Mouse (Mus musculus): ENCODE data around the gene Pde6h. TPM values are rescaled to one million over a fixed set of nuclear protein-coding genes. Genes with fewer than 3 reads are reported as not detected.

Gene Pde6h
- polyA plus RNA-seq, 1 experiment from 2014 or later: not detected

DNA sequence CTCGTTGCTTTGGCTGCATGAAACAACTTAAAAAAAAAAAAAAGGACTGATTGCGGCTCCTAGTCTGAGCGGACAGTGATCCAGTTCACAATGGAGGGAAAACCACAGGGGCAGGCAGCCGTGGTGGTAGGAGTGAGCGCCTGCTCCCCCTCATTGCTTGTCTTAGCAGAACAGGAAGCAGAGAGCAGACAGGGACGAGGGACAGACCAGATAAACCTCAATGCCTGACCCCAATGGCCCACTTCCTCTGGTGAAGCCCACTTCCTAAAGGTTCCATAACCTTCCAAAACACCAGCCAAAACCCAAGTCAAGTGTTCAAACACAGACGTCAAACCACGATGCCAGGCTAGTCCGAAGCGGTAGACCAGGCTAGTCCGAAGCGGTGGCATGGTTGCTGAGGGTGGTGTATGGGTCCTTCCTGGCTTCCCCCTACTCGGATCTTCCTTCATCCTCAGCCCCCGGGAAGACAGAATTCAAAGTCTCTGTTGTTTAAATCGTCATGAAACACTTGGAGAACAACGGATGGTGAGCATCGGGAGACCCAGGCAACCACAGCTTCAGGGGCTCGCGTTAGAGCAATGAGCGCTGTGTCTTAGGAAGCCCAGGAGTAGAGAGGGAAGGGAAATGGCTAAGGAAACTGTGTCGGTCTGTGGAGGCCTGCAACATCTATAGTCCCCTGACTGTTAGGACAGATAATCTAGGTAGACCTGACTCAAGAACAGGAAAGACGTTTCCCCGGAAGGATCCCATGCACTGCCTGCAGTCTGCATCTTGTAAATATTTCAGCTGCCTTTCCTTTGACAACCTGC, 55.8 kb downstream of the Pde6h start:
- Histone ChIP-seq H3K4me3 (replicated peaks) (no peak overlapping the region), H3K9ac (no peak overlapping the region), H3K9me3 (no peaks in the 10 kb centered on the region), H3K36me3 (replicated peaks) (no peaks in the 10 kb centered on the region), H3K4me1 (peaks cover 4% of the 10 kb centered on the region), H3K27ac (no peak overlapping the region), H3K4me2 (no peak overlapping the region), H3K27me3 (no peaks in the 10 kb centered on the region)
- 85% methylated on average over 23 of the region's 23 CpGs for WGBS
- ATAC-seq (ENCODE audit: low FRiP score): no peak

DNA sequence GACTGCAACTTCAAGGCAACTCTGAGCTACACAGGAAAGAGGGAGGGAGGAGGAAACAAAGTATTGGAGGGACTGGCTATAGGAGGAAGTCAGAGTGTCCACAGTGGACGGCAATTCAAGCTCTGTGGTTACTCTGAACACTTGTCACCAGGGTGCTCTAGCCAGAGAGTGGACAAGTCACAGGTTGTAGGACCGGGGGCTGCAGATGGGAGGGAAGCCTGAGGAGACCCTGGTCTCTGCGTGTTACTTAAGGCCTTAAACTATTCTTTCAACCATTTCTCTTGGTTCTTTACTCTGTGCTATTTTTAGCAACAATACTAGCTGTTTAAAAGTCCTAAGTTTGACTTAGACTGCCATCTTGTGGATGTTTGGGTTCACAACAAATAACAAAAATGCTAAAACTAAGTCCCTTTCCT, 56.7 kb downstream of the Pde6h start:
- 36% methylated on average over 3 of the region's 3 CpGs for WGBS
- no peaks in the 10 kb centered on the region for H3K27me3 ChIP-seq
- no peak overlapping the region for H3K27ac ChIP-seq
- ATAC-seq (ENCODE audit: low FRiP score): peak; percentile 30; the same call in 1 of the 2 replicates
- H3K4me2 ChIP-seq: no peak overlapping the region
- no peaks in the 10 kb centered on the region for H3K36me3 ChIP-seq (replicated peaks)
- peaks cover 4% of the 10 kb centered on the region for H3K4me1 ChIP-seq
- no peaks in the 10 kb centered on the region for H3K9me3 ChIP-seq
- H3K9ac ChIP-seq: no peak overlapping the region; the same call in 1 of the 2 replicates
- no peak overlapping the region for H3K4me3 ChIP-seq (replicated peaks)

DNA sequence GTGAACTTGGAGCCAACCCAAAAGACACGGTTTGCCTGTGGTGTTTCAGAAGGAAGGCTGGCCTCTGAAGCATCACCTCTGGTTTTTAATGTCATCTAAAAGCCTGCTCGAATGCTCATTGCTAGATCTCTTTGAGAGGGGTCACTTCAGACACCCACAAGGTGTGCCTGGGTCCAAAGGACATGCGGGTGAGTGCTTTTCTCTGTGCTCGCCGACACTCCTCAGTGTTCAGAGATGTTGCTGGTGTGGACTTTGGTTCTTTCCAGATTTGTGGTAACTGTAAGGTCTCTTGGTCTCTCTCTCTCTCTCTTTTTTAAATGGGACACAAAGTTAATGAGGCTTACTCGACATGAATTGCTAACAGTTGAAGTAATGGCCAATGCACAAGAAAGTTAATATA, 58.9 kb downstream of the Pde6h start:
- Histone ChIP-seq H3K27me3 (no peaks in the 10 kb centered on the region), H3K4me2 (no peak overlapping the region), H3K4me3 (replicated peaks) (no peak overlapping the region), H3K27ac (no peak overlapping the region), H3K36me3 (replicated peaks) (no peaks in the 10 kb centered on the region), H3K9ac (no peak overlapping the region), H3K4me1 (peaks cover 4% of the 10 kb centered on the region), H3K9me3 (no peaks in the 10 kb centered on the region)
- WGBS: 85% methylated on average over 6 of the region's 6 CpGs
- no peak for ATAC-seq (ENCODE audit: low FRiP score)

DNA sequence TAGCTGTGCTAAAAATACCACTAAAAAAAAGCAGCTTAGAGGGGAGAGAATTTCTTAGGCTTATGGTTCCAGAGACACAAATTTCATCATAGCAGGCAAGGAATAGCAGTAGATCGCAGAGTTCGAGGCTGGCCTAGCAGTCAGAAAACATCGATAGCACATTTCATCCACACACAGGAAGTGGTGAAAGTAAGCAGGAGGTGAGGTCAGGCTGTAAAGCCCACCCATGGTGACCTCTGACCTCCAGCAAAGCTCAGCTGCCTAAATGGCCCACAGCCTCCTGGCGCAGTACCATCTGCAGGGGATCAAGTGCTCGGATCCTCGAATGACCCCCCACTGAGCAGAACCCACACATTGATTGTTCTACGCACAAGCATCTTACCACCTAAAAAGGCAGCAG, 59.6 kb downstream of the Pde6h start:
- no peaks in the 10 kb centered on the region for H3K36me3 ChIP-seq (replicated peaks)
- no peak overlapping the region for H3K4me3 ChIP-seq (replicated peaks)
- H3K27me3 ChIP-seq: no peaks in the 10 kb centered on the region
- H3K27ac ChIP-seq: no peak overlapping the region
- ATAC-seq (ENCODE audit: low FRiP score): no peak
- H3K9ac ChIP-seq: no peak overlapping the region
- H3K4me1 ChIP-seq: peaks cover 4% of the 10 kb centered on the region
- H3K4me2 ChIP-seq: no peak overlapping the region
- no peaks in the 10 kb centered on the region for H3K9me3 ChIP-seq
- 63% methylated on average over 7 of the region's 7 CpGs for WGBS

DNA sequence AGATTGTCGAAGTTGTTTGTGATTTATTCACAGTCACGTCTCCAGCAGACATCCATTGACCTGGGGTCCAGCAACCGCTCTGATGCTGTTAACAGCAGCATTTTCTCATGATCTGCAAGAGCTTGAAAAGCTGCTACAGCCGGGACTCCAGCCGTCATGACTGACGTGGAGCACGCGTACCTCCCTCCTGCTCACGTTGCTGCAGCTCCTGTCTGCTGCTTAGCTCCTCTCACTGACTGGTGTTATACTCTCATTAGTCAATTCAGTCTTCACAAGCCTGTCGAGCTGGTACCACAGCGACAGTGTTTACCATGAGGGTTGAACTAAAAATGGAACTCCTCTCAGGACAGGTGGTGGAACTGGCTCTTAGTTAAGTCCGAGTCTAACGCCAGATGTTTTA, 62.4 kb downstream of the Pde6h start:
- no peak for ATAC-seq (ENCODE audit: low FRiP score)
- no peak overlapping the region for H3K27ac ChIP-seq
- H3K9me3 ChIP-seq: no peaks in the 10 kb centered on the region
- H3K4me3 ChIP-seq (replicated peaks): no peak overlapping the region
- H3K9ac ChIP-seq: no peak overlapping the region
- H3K4me2 ChIP-seq: no peak overlapping the region
- H3K4me1 ChIP-seq: 0 out of 2 replicates have a peak, but pooled peaks cover 3% of the 10 kb centered on the region
- no peaks in the 10 kb centered on the region for H3K27me3 ChIP-seq
- H3K36me3 ChIP-seq (replicated peaks): no peaks in the 10 kb centered on the region
- WGBS: 73% methylated on average over 13 of the region's 13 CpGs

DNA sequence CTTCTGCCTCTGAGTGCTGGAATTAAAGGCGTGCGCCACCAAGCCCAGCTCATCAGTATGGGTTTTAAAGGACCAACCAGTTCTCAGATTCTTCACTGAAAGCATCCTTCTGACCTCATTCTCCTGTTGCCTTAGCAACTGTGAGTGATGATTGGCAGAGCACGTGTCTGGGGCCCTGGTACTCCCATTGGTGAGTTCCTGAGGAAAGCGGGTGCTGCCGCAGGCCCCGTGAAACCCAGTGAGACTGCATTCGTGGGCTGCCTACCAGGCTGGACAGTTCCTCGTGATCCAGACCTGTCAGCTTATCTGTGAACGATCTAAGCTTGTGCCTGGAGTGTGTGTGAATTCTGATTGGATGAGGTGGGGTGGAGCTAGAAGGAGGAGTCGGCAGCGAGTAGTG, 63.1 kb downstream of the Pde6h start:
- Histone ChIP-seq H3K9me3 (no peaks in the 10 kb centered on the region), H3K4me2 (no peak overlapping the region), H3K27ac (no peak overlapping the region), H3K9ac (no peak overlapping the region), H3K4me3 (replicated peaks) (no peak overlapping the region), H3K4me1 (0 out of 2 replicates have a peak, but pooled peaks cover 3% of the 10 kb centered on the region), H3K36me3 (replicated peaks) (no peaks in the 10 kb centered on the region), H3K27me3 (no peaks in the 10 kb centered on the region)
- ATAC-seq (ENCODE audit: low FRiP score): no peak
- WGBS: 68% methylated on average over 11 of the region's 11 CpGs

DNA sequence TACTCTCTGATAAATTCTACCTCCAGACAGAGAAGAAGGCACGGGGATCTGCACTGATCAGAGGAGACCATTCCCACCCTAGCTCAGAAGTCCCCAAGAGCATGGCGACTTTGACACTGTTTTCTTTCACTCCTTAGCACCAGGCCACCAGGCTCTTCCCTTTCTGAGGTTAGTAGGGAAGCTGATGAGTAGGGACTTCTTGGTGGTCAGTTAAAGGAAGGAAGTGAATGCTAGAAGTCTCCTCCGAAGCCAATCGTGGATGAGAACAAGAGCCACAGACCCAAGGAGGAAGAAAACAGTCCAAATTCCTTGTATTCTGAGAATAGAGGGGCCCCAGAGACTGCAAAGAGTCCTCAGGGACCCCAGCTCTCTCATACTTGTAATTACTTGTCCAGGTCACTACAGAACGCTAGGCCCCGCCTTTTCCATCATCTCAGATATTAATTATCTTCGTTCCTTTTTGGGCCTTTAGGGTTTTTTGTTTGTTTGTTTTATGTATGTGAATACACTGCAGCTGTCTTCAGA, 65.0 kb downstream of the Pde6h start:
- 86% methylated on average over 7 of the region's 7 CpGs for WGBS
- H3K4me1 ChIP-seq: 0 out of 2 replicates have a peak, but pooled peaks cover 3% of the 10 kb centered on the region
- ATAC-seq (ENCODE audit: low FRiP score): no peak
- H3K27ac ChIP-seq: no peak overlapping the region
- no peaks in the 10 kb centered on the region for H3K9me3 ChIP-seq
- no peak overlapping the region for H3K9ac ChIP-seq
- no peak overlapping the region for H3K4me2 ChIP-seq
- H3K4me3 ChIP-seq (replicated peaks): no peak overlapping the region
- no peaks in the 10 kb centered on the region for H3K36me3 ChIP-seq (replicated peaks)
- H3K27me3 ChIP-seq: no peaks in the 10 kb centered on the region

DNA sequence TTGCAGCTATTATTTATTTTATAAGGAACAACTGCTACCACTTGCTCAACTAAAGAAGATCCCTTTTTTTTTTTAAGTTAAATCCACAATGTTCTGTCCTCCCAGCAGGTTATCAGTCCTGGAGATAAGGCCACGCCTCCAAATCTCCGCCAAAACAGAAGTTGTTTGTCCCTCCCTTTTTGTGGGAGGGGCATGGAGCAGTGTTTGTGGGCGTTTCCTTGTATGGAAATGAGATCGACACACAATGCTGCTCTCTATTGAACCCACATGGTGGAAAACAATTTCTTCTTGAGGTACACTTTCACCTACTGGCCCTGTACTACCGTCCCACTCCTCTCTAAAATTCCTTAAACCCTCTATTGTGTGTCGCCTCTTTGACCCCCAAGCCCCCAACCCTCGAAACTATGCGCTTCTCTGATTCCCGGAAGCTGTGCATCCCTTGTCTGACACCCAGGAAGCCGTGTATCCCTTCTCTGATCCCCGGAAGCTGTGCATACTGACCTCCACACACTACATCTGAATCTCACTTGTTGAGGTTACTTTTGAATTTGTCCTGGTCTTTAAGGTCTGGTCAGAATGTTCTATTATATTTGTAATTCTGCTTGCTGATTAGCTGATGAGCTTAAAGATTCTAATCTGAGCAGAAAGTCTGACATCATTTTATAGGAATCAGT, 66.3 kb downstream of the Pde6h start:
- Histone ChIP-seq H3K4me2 (no peak overlapping the region), H3K4me3 (replicated peaks) (no peak overlapping the region), H3K9ac (no peak overlapping the region), H3K27ac (no peak overlapping the region), H3K4me1 (0 out of 2 replicates have a peak, but pooled peaks cover 3% of the 10 kb centered on the region), H3K9me3 (no peaks in the 10 kb centered on the region), H3K36me3 (replicated peaks) (no peaks in the 10 kb centered on the region), H3K27me3 (no peaks in the 10 kb centered on the region)
- 34% methylated on average over 11 of the region's 11 CpGs for WGBS
- no peak for ATAC-seq (ENCODE audit: low FRiP score)

DNA sequence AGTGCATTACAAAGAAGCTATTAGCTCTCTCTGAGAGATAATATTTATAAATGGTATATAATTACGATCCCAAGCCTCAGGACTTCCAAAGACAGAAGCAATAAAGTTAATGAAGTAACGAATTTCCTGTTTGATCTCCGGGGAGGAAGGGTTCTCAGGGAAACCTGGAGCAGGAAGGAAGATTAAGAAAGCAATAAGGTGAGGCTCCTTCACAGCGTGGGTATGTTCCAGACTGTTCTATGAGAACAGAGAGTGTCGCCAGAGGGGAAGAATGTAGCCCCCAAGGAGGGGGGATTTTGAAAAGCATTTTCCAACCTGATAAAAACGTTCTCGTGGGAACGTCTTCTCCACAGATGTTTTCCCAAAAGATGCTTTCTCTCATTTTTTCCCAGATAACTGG, 66.9 kb downstream of the Pde6h start:
- no peaks in the 10 kb centered on the region for H3K27me3 ChIP-seq
- H3K27ac ChIP-seq: no peak overlapping the region
- H3K36me3 ChIP-seq (replicated peaks): no peaks in the 10 kb centered on the region
- 76% methylated on average over 8 of the region's 8 CpGs for WGBS
- H3K9ac ChIP-seq: no peak overlapping the region
- no peak for ATAC-seq (ENCODE audit: low FRiP score)
- 0 out of 2 replicates have a peak, but pooled peaks cover 3% of the 10 kb centered on the region for H3K4me1 ChIP-seq
- no peaks in the 10 kb centered on the region for H3K9me3 ChIP-seq
- no peak overlapping the region for H3K4me3 ChIP-seq (replicated peaks)
- H3K4me2 ChIP-seq: no peak overlapping the region

DNA sequence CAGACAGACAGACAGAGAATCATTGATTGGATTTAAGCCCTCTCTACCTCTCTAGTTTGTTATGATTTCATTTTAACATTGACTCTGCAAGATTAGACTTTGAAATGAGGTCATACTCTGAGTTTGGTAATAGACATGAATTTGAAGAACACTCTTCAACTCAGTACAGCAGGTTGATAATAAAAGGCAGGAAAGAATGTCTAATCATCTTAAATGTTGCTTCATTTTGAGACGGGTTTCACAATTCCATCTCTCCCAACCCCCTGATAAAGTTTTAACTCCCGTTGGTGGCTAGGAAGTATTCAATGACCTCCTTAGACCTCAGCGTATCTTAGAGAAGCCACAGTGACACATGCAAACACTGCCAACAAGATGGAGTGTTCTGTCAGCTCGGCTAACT, 69.9 kb downstream of the Pde6h start:
- no peaks in the 10 kb centered on the region for H3K27me3 ChIP-seq
- H3K9ac ChIP-seq: no peak overlapping the region

DNA sequence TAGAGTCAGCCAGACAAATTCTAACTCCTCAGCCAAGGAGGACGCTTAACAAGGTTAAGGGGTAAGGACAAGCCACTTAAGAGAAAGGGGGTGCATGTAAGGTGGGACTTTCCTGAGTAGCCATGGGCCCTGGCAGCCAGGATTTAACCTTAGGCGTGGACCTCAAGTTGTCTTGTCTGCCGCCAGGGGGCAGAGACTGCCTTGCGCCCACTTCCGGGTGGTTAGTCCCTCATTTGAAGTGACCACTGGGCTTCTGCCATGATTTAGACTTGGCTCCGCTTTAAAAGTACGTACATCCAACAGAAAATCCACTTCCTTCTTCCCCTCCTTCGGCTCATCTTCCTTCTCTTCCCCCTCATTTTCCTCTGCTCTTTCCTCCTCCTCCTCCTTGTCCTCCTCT, 71.9 kb downstream of the Pde6h start:
- Histone ChIP-seq H3K27me3 (no peaks in the 10 kb centered on the region), H3K9ac (no peak overlapping the region), H3K27ac (no peak overlapping the region), H3K36me3 (replicated peaks) (no peaks in the 10 kb centered on the region), H3K4me1 (no peaks in the 10 kb centered on the region; the same call in 1 of the 2 replicates), H3K4me2 (no peak overlapping the region), H3K9me3 (no peaks in the 10 kb centered on the region), H3K4me3 (replicated peaks) (no peak overlapping the region)
- ATAC-seq (ENCODE audit: low FRiP score): no peak
- 64% methylated on average over 8 of the region's 8 CpGs for WGBS

More for the DNA sequence above, 69.9 kb downstream of the Pde6h start:
- H3K4me1 ChIP-seq: peaks cover 3% of the 10 kb centered on the region; the same call in 1 of the 2 replicates
- no peak for ATAC-seq (ENCODE audit: low FRiP score)
- no peaks in the 10 kb centered on the region for H3K9me3 ChIP-seq
- no peak overlapping the region for H3K4me3 ChIP-seq (replicated peaks)
- WGBS: 92% methylated on average over 4 of the region's 4 CpGs
- no peak overlapping the region for H3K4me2 ChIP-seq
- H3K27ac ChIP-seq: no peak overlapping the region
- H3K36me3 ChIP-seq (replicated peaks): no peaks in the 10 kb centered on the region

DNA sequence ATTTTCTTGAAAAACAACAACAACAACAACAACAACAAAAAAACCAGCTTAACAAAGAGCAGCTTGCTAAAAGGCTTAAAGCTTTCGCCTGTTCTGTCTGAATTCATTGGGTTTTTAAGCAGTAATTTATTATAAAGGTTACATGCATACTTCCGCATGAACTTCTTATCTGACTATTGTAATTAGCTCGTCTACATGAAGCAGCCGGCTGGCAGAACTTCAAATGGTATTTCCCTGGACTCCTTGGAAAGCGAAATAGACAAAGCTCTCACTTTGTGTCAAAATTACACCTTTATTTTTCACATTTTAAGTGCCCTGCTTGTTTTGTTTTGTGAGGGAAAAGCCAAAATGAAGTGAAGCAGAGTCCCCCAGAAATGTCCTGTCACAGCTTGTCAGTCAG, 72.7 kb downstream of the Pde6h start:
- 51% methylated on average over 5 of the region's 5 CpGs for WGBS

More for the DNA sequence above, 72.7 kb downstream of the Pde6h start:
- Histone ChIP-seq H3K4me2 (no peak overlapping the region), H3K4me1 (no peaks in the 10 kb centered on the region; the same call in 1 of the 2 replicates), H3K9ac (no peak overlapping the region), H3K9me3 (no peaks in the 10 kb centered on the region), H3K27me3 (no peaks in the 10 kb centered on the region), H3K36me3 (replicated peaks) (no peaks in the 10 kb centered on the region), H3K27ac (no peak overlapping the region), H3K4me3 (replicated peaks) (no peak overlapping the region)
- ATAC-seq (ENCODE audit: low FRiP score): no peak

Measured in forebrain, embryonic 12.5 days (tissue).